Mouse (Mus musculus) CH12.LX (cell line): Measurements from ENCODE around the gene Lmtk2. TPM values are rescaled to one million over a fixed set of nuclear protein-coding genes. Genes with fewer than 3 reads are reported as not detected.

ENCODE experiments used
- DNase-seq: peaks from one replicate; pipeline ENCODE4 v3.0.0-alpha.2; 2013; ENCODE audit errors: extremely low read depth
- H3K27ac ChIP-seq: 2 replicates; pipeline ENCODE4 v1.5.1; 2012; ENCODE audit warnings: low read depth, mild to moderate bottlenecking, control low read depth, moderate library complexity; ENCODE audit not compliant: insufficient read depth
- H3K27me3 ChIP-seq: replicated peaks from 2 replicates; pipeline ENCODE3; 2012; ENCODE audit warnings: inconsistent platforms
- H3K36me3 ChIP-seq, 2 experiments: replicated peaks in 1 of 2; 2 replicates each; pipeline versions ENCODE3 to v1.6.1; 2012; ENCODE audit warnings: inconsistent platforms in 1 of 2, low read length in 1 of 2, mild to moderate bottlenecking in 1 of 2, mixed read lengths in 1 of 2, moderate library complexity in 1 of 2; ENCODE audit not compliant: control insufficient read depth in 1 of 2, insufficient read depth in 1 of 2
- H3K4me1 ChIP-seq, 2 experiments: 2 replicates each; pipeline ENCODE4 v1.6.1; 2012; ENCODE audit warnings: inconsistent platforms in 1 of 2, moderate library complexity in 1 of 2; ENCODE audit not compliant: insufficient read depth in 2 of 2, control insufficient read depth in 1 of 2
- H3K4me2 ChIP-seq: 2 replicates; pipeline ENCODE4 v1.6.1; 2012; ENCODE audit warnings: low read depth, mild to moderate bottlenecking, control low read depth; ENCODE audit not compliant: poor library complexity, insufficient read depth, severe bottlenecking
- H3K4me3 ChIP-seq, 3 experiments: fragments of 150-350 bp in 1 of 3; sonication (generic) in 1 of 3; replicated peaks in 1 of 3; 2 replicates each; pipeline versions ENCODE3 to v1.5.1; 2011 to 2012; ENCODE audit warnings: low read depth in 2 of 3, low read length in 2 of 3, mild to moderate bottlenecking in 2 of 3, moderate library complexity in 2 of 3, control low read depth in 1 of 3, improper control_type of control experiment in 1 of 3, inconsistent platforms in 1 of 3, mixed read lengths in 1 of 3; ENCODE audit not compliant: poor library complexity in 1 of 3
- H3K79me2 ChIP-seq: replicated peaks from 2 replicates; pipeline ENCODE4 v1.6.1; 2012; ENCODE audit warnings: mild to moderate bottlenecking, moderate library complexity; ENCODE audit not compliant: control insufficient read depth, poor library complexity, insufficient read depth, severe bottlenecking; ENCODE audit errors: extremely low read depth
- H3K9ac ChIP-seq: 2 replicates; pipeline ENCODE4 v1.6.1; 2012; ENCODE audit warnings: low read depth, mild to moderate bottlenecking, control low read depth, moderate library complexity; ENCODE audit not compliant: insufficient read depth
- H3K9me3 ChIP-seq: replicated peaks from 2 replicates; pipeline ENCODE3; 2012; ENCODE audit warnings: low read length, inconsistent platforms, mixed read lengths
- BHLHE40 ChIP-seq: IDR thresholded peaks from 2 replicates; pipeline ENCODE4 v1.6.1; 2011; ENCODE audit warnings: mild to moderate bottlenecking, low read depth, low read length, improper control_type of control experiment
- CTCF ChIP-seq, 2 experiments: IDR thresholded peaks in 1 of 2; conservative IDR thresholded peaks in 1 of 2; 2 replicates each; pipeline ENCODE4 v1.5.1; 2011 to 2012; ENCODE audit warnings: low read depth in 2 of 2, low read length in 2 of 2, improper control_type of control experiment in 1 of 2, inconsistent platforms in 1 of 2, mild to moderate bottlenecking in 1 of 2, moderate library complexity in 1 of 2
- ELF1 ChIP-seq: IDR thresholded peaks from 2 replicates; pipeline ENCODE4 v1.6.1; 2014; ENCODE audit warnings: low read depth, mild to moderate bottlenecking, inconsistent platforms, low read length, improper control_type of control experiment
- GABPA ChIP-seq: IDR thresholded peaks from 2 replicates; pipeline ENCODE4 v1.6.1; 2012; ENCODE audit warnings: low read depth, low read length, improper control_type of control experiment, inconsistent platforms; ENCODE audit not compliant: insufficient replicate concordance
- JUN ChIP-seq: IDR thresholded peaks from 2 replicates; pipeline ENCODE4 v1.6.1; 2011; ENCODE audit warnings: low read depth, mild to moderate bottlenecking, low read length, improper control_type of control experiment, moderate library complexity; ENCODE audit not compliant: insufficient read depth
- KAT2A ChIP-seq: IDR thresholded peaks from 2 replicates; pipeline ENCODE4 v1.6.1; 2012; ENCODE audit warnings: low read length, improper control_type of control experiment, inconsistent platforms; ENCODE audit not compliant: insufficient replicate concordance
- MAX ChIP-seq: IDR thresholded peaks from 2 replicates; pipeline ENCODE4 v1.6.1; 2011; ENCODE audit warnings: low read length, improper control_type of control experiment
- MEF2A ChIP-seq: IDR thresholded peaks from 2 replicates; pipeline ENCODE4 v1.6.1; 2014; ENCODE audit warnings: low read depth, mild to moderate bottlenecking, inconsistent platforms, low read length, improper control_type of control experiment, borderline replicate concordance
- NELFE ChIP-seq: IDR thresholded peaks from 2 replicates; pipeline ENCODE4 v1.6.1; 2011; ENCODE audit warnings: low read depth, low read length, improper control_type of control experiment
- NRF1 ChIP-seq: IDR thresholded peaks from 2 replicates; pipeline ENCODE4 v1.6.1; 2014; ENCODE audit warnings: low read depth, mild to moderate bottlenecking, inconsistent platforms, low read length, improper control_type of control experiment, moderate library complexity
- POLR2A ChIP-seq: IDR thresholded peaks from 2 replicates; pipeline ENCODE4 v1.6.1; 2011; ENCODE audit warnings: low read depth, mild to moderate bottlenecking, improper control_type of control experiment, low read length
- RCOR1 ChIP-seq: conservative IDR thresholded peaks from 2 replicates; pipeline ENCODE4 v1.6.1; 2012; ENCODE audit warnings: low read depth, mild to moderate bottlenecking, inconsistent platforms, low read length, improper control_type of control experiment
- SIN3A ChIP-seq: IDR thresholded peaks from 2 replicates; pipeline ENCODE4 v1.6.1; 2012; ENCODE audit warnings: low read length, improper control_type of control experiment, inconsistent platforms
- SMC3 ChIP-seq: IDR thresholded peaks from 2 replicates; pipeline ENCODE4 v1.6.1; 2011; ENCODE audit warnings: low read depth, low read length, improper control_type of control experiment
- UBTF ChIP-seq: IDR thresholded peaks from 2 replicates; pipeline ENCODE4 v1.6.1; 2012; ENCODE audit warnings: low read depth, mild to moderate bottlenecking, inconsistent platforms, low read length, improper control_type of control experiment, moderate library complexity
- USF2 ChIP-seq: conservative IDR thresholded peaks from 2 replicates; pipeline ENCODE4 v1.6.1; 2011; ENCODE audit warnings: low read depth, low read length, improper control_type of control experiment
- ZMIZ1 ChIP-seq: IDR thresholded peaks from 2 replicates; pipeline ENCODE4 v1.6.1; 2012; ENCODE audit warnings: low read depth, mild to moderate bottlenecking, inconsistent platforms, low read length, improper control_type of control experiment
- ZNF384 ChIP-seq: IDR thresholded peaks from 2 replicates; pipeline ENCODE4 v1.6.1; 2012; ENCODE audit warnings: low read depth, low read length, improper control_type of control experiment, inconsistent platforms
- dilution Hi-C: fragments of 300-500 bp; cut with MboI; formaldehyde crosslinking; loops from 2 replicates; pipeline ENCODE4 v1.14.3; 2020; ENCODE audit warnings: low sequenced_read_pairs; ENCODE audit not compliant: extremely low pct_unique_long_range_greater_than_20kb, extremely low pct_ligation_motif_present
- in situ Hi-C: fragments of 300-500 bp; cut with MboI; formaldehyde crosslinking; loops from 3 replicates; pipeline ENCODE4 v1.14.3; 2019; ENCODE audit warnings: low sequenced_read_pairs, low pct_ligation_motif_present, low pct_unique_long_range_greater_than_20kb, mixed read lengths
- polyA plus RNA-seq: library from polyadenylated mRNA; unstranded; fragments of >175 nt; gene quantifications from 2 replicates; pipeline ENCODE4 v1.2.1, GENCODE M21; 2012; ENCODE audit warnings: low read depth; ENCODE audit not compliant: insufficient read length
- total RNA-seq, 2 experiments: library from RNA; depleted of rRNA; stranded (reverse); fragments of 300-350 nt in 1 of 2; fragments of >200 nt in 1 of 2; gene quantifications; 2 replicates each; pipeline ENCODE4 v1.2.3; 2012 to 2014

Lmtk2 gene
- total and polyA plus RNA-seq, 3 experiments, result 5.1 to 10.1 (median 5.7) TPM

- H3K4me1 ChIP-seq, result peaks cover 13 to 47% of the 10 kb centered on the region in 2 experiments
- H3K79me2 ChIP-seq, result no peaks in the 10 kb centered on the region
- in situ Hi-C loops, result loop anchor here (25.0 kb wide), 1 partner anchor 519 kb away; no protein-coding TSS in a partner anchor
- H3K27me3 ChIP-seq, result no peaks in the 10 kb centered on the region
- H3K9ac ChIP-seq, result no peak overlapping the region
- H3K36me3 ChIP-seq, result peaks cover 0 to 43% of the 10 kb centered on the region in 2 experiments
- H3K4me3 ChIP-seq, result no peak overlapping the region
- H3K4me2 ChIP-seq, result no peak overlapping the region
- no peak for DNase-seq
- H3K27ac ChIP-seq, result no peak overlapping the region
- TF ChIP-seq USF2, result no peak
- no peak for TF ChIP-seq UBTF
- no peak for TF ChIP-seq MAX
- TF ChIP-seq JUN, result no peak
- TF ChIP-seq SIN3A, result no peak
- TF ChIP-seq CTCF (conservative IDR thresholded peaks at IDR 0.05 in 1 of 2, IDR thresholded peaks at IDR 0.05 in 1 of 2; ENCODE audit: low read depth in 2 of 2, low read length in 2 of 2), result no peak
- TF ChIP-seq RCOR1, result no peak
- no peak for TF ChIP-seq KAT2A
- no peak for TF ChIP-seq ZMIZ1
- no peak for TF ChIP-seq ELF1
- TF ChIP-seq SMC3, result no peak
- TF ChIP-seq ZNF384, result no peak
- TF ChIP-seq GABPA, result no peak
- no peak for TF ChIP-seq NELFE
- TF ChIP-seq POLR2A, result no peak
- no peak for TF ChIP-seq MEF2A
- no peak for TF ChIP-seq NRF1
- TF ChIP-seq, all 38 proteins: peak for 0
- dilution Hi-C loops, result no loop called here
- H3K9me3 ChIP-seq, result no peaks in the 10 kb centered on the region
Observed at GRCm38 (mm10) chr5:144218061-144218460, 117.8 kb downstream of the Lmtk2 start.

GRCm38 (mm10) chr5:144219306-144219705 lies 119.1 kb downstream of the Lmtk2 start:
- H3K27me3 ChIP-seq, result no peaks in the 10 kb centered on the region
- in situ Hi-C loops, result loop anchor here (25.0 kb wide), 1 partner anchor 518 kb away; no protein-coding TSS in a partner anchor
- H3K79me2 ChIP-seq, result no peaks in the 10 kb centered on the region
- peaks cover 0 to 31% of the 10 kb centered on the region in 2 experiments for H3K36me3 ChIP-seq
- no peak for TF ChIP-seq BHLHE40
- TF ChIP-seq ZNF384, result no peak
- no peak for TF ChIP-seq JUN
- TF ChIP-seq, all 38 proteins: peak for 0
- DNase-seq, result no peak
- H3K4me2 ChIP-seq, result no peak overlapping the region
- no peak overlapping the region for H3K9ac ChIP-seq
- H3K27ac ChIP-seq, result no peak overlapping the region
- no peaks in the 10 kb centered on the region for H3K9me3 ChIP-seq
- dilution Hi-C loops, result no loop called here
- H3K4me1 ChIP-seq, result peaks cover 13 to 42% of the 10 kb centered on the region in 2 experiments
- no peak overlapping the region for H3K4me3 ChIP-seq
